Mouse (Mus musculus) limb, embryonic 15.5 days (tissue): ENCODE results near the gene Mpp1. TPM values are rescaled to one million over a fixed set of nuclear protein-coding genes. Genes with fewer than 3 reads are reported as not detected.

ENCODE experiments used
- polyA plus RNA-seq: library from polyadenylated mRNA; unstranded; fragments of >200 nt; fragmentation: Nextera tagmentation; extraction: Ambion mirVana; gene quantifications from 2 replicates; pipeline ENCODE4 v1.2.1, GENCODE M21; 2015

Mpp1 gene
- polyA plus RNA-seq, 1 experiment from 2014 or later, result 52.6 TPM

Other genes starting within 250 kb of the Mpp1 start
- gene Gab3, start 45.6 kb downstream of the Mpp1 start, polyA plus RNA-seq, result 3.5 and 3.7 TPM in 2 replicates
- gene Dkc1, start 35.2 kb downstream of the Mpp1 start, polyA plus RNA-seq, result 118 and 120 TPM in 2 replicates
- gene Smim9, start 32.8 kb upstream of the Mpp1 start, polyA plus RNA-seq, result not detected in 2 replicates